Mouse (Mus musculus) hindbrain, embryonic 11.5 days (tissue): ENCODE measurements around the gene Lrg1. TPM values are rescaled to one million over a fixed set of nuclear protein-coding genes. Genes with fewer than 3 reads are reported as not detected.

ENCODE experiments used
- ATAC-seq: fragments of 200-750 bp; cut with Nextera tagmentation; 2 replicates; pipeline ENCODE4 v1.8.0; 2017; ENCODE audit warnings: mild to moderate bottlenecking, moderate TSS enrichment, moderate library complexity; ENCODE audit not compliant: low FRiP score
- DNase-seq: peaks from one replicate; pipeline ENCODE4 v3.0.0-alpha.2; 2015; ENCODE audit warnings: low spot score
- H3K27ac ChIP-seq: fragments of 300-500 bp; sonication (generic); 2 replicates; pipeline ENCODE4 v1.5.1; 2014; ENCODE audit warnings: mild to moderate bottlenecking, low read depth, low read length
- H3K27me3 ChIP-seq: fragments of 300-500 bp; sonication (generic); 2 replicates; pipeline ENCODE4 v1.6.1; 2014; ENCODE audit warnings: mild to moderate bottlenecking, low read length, moderate library complexity, mixed read lengths; ENCODE audit not compliant: control insufficient read depth, insufficient read depth
- H3K36me3 ChIP-seq: fragments of 300-500 bp; sonication (generic); 2 replicates; pipeline ENCODE4 v1.6.1; 2014; ENCODE audit warnings: mild to moderate bottlenecking, low read length, moderate library complexity, mixed read lengths; ENCODE audit not compliant: control insufficient read depth, insufficient read depth
- H3K4me1 ChIP-seq: fragments of 300-500 bp; sonication (generic); replicated peaks from 2 replicates; pipeline ENCODE4 v1.6.1; 2014; ENCODE audit warnings: low read length, mixed read lengths; ENCODE audit not compliant: control insufficient read depth, insufficient read depth
- H3K4me2 ChIP-seq: fragments of 300-500 bp; sonication (generic); replicated peaks from 2 replicates; pipeline ENCODE4 v1.6.1; 2014; ENCODE audit warnings: mild to moderate bottlenecking, low read depth, low read length
- H3K4me3 ChIP-seq: fragments of 300-500 bp; sonication (generic); 2 replicates; pipeline ENCODE4 v1.5.1; 2014; ENCODE audit warnings: low read depth, low read length
- H3K9ac ChIP-seq: fragments of 300-500 bp; sonication (generic); 2 replicates; pipeline ENCODE4 v1.6.1; 2014; ENCODE audit warnings: low read depth, low read length
- H3K9me3 ChIP-seq: fragments of 300-500 bp; sonication (generic); 2 replicates; pipeline ENCODE4 v1.6.1; 2016; ENCODE audit warnings: low read length; ENCODE audit not compliant: control insufficient read depth
- polyA plus RNA-seq: library from polyadenylated mRNA; unstranded; fragments of >200 nt; fragmentation: Nextera tagmentation; extraction: Ambion mirVana; gene quantifications from 2 replicates; pipeline ENCODE4 v1.2.1, GENCODE M21; 2014

Lrg1 gene
- polyA plus RNA-seq, 1 experiment from 2014 or later = not detected

DNA sequence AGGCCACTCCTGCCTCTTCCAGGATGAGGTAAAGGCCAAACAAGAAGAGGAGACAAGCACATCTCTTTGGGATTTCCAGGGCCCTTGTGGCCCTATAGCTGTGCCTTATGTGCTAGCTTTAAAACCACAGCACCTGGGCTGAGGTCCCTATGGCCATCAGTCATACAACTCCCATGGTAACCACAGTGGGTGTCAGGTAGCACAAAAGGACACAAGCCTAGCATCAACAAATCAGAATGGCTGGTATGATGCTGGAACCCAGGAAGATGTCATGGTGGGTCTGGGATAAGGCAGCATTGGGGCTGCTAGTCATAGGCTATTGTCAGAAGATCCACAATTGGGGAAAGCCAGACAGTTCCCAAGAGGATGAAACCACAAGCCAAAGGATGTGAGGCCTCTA is 50.7 kb downstream of the Lrg1 start:
- Histone ChIP-seq H3K36me3 (peaks cover 18% of the 10 kb centered on the region), H3K27me3 (no peaks in the 10 kb centered on the region), H3K9me3 (no peaks in the 10 kb centered on the region), H3K27ac (no peak overlapping the region), H3K9ac (no peak overlapping the region), H3K4me1 (peaks cover 3% of the 10 kb centered on the region; the same call in 1 of the 2 replicates), H3K4me3 (no peak overlapping the region), H3K4me2 (no peak overlapping the region)
- DNase-seq = no peak
- ATAC-seq = no peak

Other genes with a start within 250 kb of the Lrg1 start
- 10.0 and 12.3 TPM in 2 replicates for gene Zfp119a, start 243.1 kb downstream of the Lrg1 start, polyA plus RNA-seq
- gene Zfp959, start 229.9 kb downstream of the Lrg1 start, polyA plus RNA-seq = 11.9 and 13.4 TPM in 2 replicates
- 6.3 and 6.7 TPM in 2 replicates for gene Zfp119b, start 172.5 kb downstream of the Lrg1 start, polyA plus RNA-seq
- 2.2 and 3.1 TPM in 2 replicates for gene Ebi3, start 169.4 kb downstream of the Lrg1 start, polyA plus RNA-seq
- gene Yju2, start 162.9 kb downstream of the Lrg1 start, polyA plus RNA-seq = 21.3 and 22.4 TPM in 2 replicates
- 95.2 and 102 TPM in 2 replicates for gene Shd, start 151.5 kb downstream of the Lrg1 start, polyA plus RNA-seq
- gene Fsd1, start 135.5 kb downstream of the Lrg1 start, polyA plus RNA-seq = 65.0 and 66.5 TPM in 2 replicates
- 5.1 and 6.3 TPM in 2 replicates for gene Stap2, start 116.4 kb downstream of the Lrg1 start, polyA plus RNA-seq
- gene Mpnd, start 116.3 kb downstream of the Lrg1 start, polyA plus RNA-seq = 141 and 163 TPM in 2 replicates
- 112 and 114 TPM in 2 replicates for gene Sh3gl1, start 85.4 kb downstream of the Lrg1 start, polyA plus RNA-seq
- gene Chaf1a, start 81.6 kb downstream of the Lrg1 start, polyA plus RNA-seq = 16.1 and 18.9 TPM in 2 replicates
- gene Ubxn6, start 47.0 kb downstream of the Lrg1 start, polyA plus RNA-seq = 50.6 and 51.1 TPM in 2 replicates
- 100 and 113 TPM in 2 replicates for gene Hdgfl2, start 42.4 kb downstream of the Lrg1 start, polyA plus RNA-seq
- 0.07 and 0.09 TPM in 2 replicates for gene Plin4, start 12.2 kb downstream of the Lrg1 start, polyA plus RNA-seq
- gene Plin5, start 4.4 kb downstream of the Lrg1 start, polyA plus RNA-seq = 0.20 and 0.28 TPM in 2 replicates
- gene Sema6b, start 18.3 kb upstream of the Lrg1 start, polyA plus RNA-seq = 2.5 and 2.6 TPM in 2 replicates
- 8.5 and 9.9 TPM in 2 replicates for gene Tnfaip8l1, start 40.5 kb upstream of the Lrg1 start, polyA plus RNA-seq
- 62.1 and 62.9 TPM in 2 replicates for gene Mydgf, start 61.9 kb upstream of the Lrg1 start, polyA plus RNA-seq
- gene Dpp9, start 96.9 kb upstream of the Lrg1 start, polyA plus RNA-seq = 26.2 and 27.6 TPM in 2 replicates
- gene Fem1a, start 134.8 kb upstream of the Lrg1 start, polyA plus RNA-seq = 12.8 and 14.4 TPM in 2 replicates
- gene Ticam1, start 154.8 kb upstream of the Lrg1 start, polyA plus RNA-seq = 2.1 and 2.7 TPM in 2 replicates
- 25.0 and 26.2 TPM in 2 replicates for gene Plin3, start 170.9 kb upstream of the Lrg1 start, polyA plus RNA-seq
- not detected in 2 replicates for gene Arrdc5, start 178.3 kb upstream of the Lrg1 start, polyA plus RNA-seq
- gene Uhrf1, start 181.3 kb upstream of the Lrg1 start, polyA plus RNA-seq = 77.7 and 95.9 TPM in 2 replicates
- gene Kdm4b, start 204.1 kb upstream of the Lrg1 start, polyA plus RNA-seq = 33.7 and 39.0 TPM in 2 replicates